Mouse (Mus musculus) adrenal gland, postnatal 4 days (tissue): ENCODE results near the gene Brd1. TPM values are rescaled to one million over a fixed set of nuclear protein-coding genes. Genes with fewer than 3 reads are reported as not detected.
"Not testable (repeated sequence)": the region's sequence is repeated elsewhere in the genome, so short reads cannot be mapped to it uniquely, and the experiment has no call there.

Experiments
- DNase-seq, 2 experiments: peaks; one replicate each; pipeline ENCODE4 v3.0.0; 2021 to 2022; ENCODE audit warnings: low spot score in 2 of 2, mixed read lengths in 2 of 2
- total RNA-seq, 2 experiments: library from RNA; stranded (reverse); gene quantifications; 2 replicates each; pipeline ENCODE4 v1.2.3; 2021

Brd1 gene
- total RNA-seq, 2 experiments from 2014 or later = 68.8 to 77.0 TPM

- no peak for DNase-seq
These were observed 1.5 kb downstream of the Brd1 start for GRCm38 (mm10) chr15:88732405-88733020.

- no peak for DNase-seq
These were observed 3.3 kb downstream of the Brd1 start for GRCm38 (mm10) chr15:88730717-88731116.

- DNase-seq = no peak
These were observed 6.8 kb downstream of the Brd1 start for GRCm38 (mm10) chr15:88727204-88727603.

- DNase-seq = no peak
These were observed 9.0 kb downstream of the Brd1 start for GRCm38 (mm10) chr15:88725036-88725435.

- no peak for DNase-seq
These were observed 9.7 kb downstream of the Brd1 start for GRCm38 (mm10) chr15:88724311-88724710.

- DNase-seq = no peak
These were observed 10.8 kb downstream of the Brd1 start for GRCm38 (mm10) chr15:88723205-88723604.

GRCm38 (mm10) chr15:88717239-88717638 is 16.8 kb downstream of the Brd1 start:
- DNase-seq = no peak

GRCm38 (mm10) chr15:88716350-88716749 is 17.7 kb downstream of the Brd1 start:
- no peak for DNase-seq

GRCm38 (mm10) chr15:88714021-88714589 is 19.9 kb downstream of the Brd1 start:
- DNase-seq = no peak

- DNase-seq = no peak
These were observed 21.5 kb downstream of the Brd1 start for GRCm38 (mm10) chr15:88712501-88712900.

- no peak for DNase-seq
These were observed 24.2 kb downstream of the Brd1 start for GRCm38 (mm10) chr15:88709878-88710277.

GRCm38 (mm10) chr15:88708657-88709511 is 25.1 kb downstream of the Brd1 start:
- no peak for DNase-seq

- no peak for DNase-seq
These were observed 25.8 kb downstream of the Brd1 start for GRCm38 (mm10) chr15:88708204-88708603.

- DNase-seq = not testable (repeated sequence)
These were observed 27.0 kb downstream of the Brd1 start for GRCm38 (mm10) chr15:88706987-88707386.

- DNase-seq = no peak
These were observed 27.7 kb downstream of the Brd1 start for GRCm38 (mm10) chr15:88706320-88706719.

- no peak for DNase-seq
These were observed 29.7 kb downstream of the Brd1 start for GRCm38 (mm10) chr15:88704284-88704683.

GRCm38 (mm10) chr15:88702501-88702900 is 31.5 kb downstream of the Brd1 start:
- DNase-seq = no peak

GRCm38 (mm10) chr15:88700759-88701158 is 33.3 kb downstream of the Brd1 start:
- no peak for DNase-seq

- DNase-seq = no peak
These were observed 34.5 kb downstream of the Brd1 start for GRCm38 (mm10) chr15:88699508-88699907.

- no peak for DNase-seq
These were observed 36.4 kb downstream of the Brd1 start for GRCm38 (mm10) chr15:88697586-88697985.

GRCm38 (mm10) chr15:88696055-88696454 is 38.0 kb downstream of the Brd1 start:
- no peak for DNase-seq

GRCm38 (mm10) chr15:88694033-88694432 is 40.0 kb downstream of the Brd1 start:
- DNase-seq = no peak
